Mouse (Mus musculus): ENCODE results near the gene Pirt.

GRCm38 (mm10) chr11:66963462-66963861 lies 51.7 kb downstream of the Pirt start:
- no peak for TF ChIP-seq POLR2A (IDR thresholded peaks at IDR 0.05; ENCODE audit: insufficient read depth, low read depth, low read length)
- TF ChIP-seq CTCF (IDR thresholded peaks at IDR 0.05; ENCODE audit: insufficient read depth, low read depth, low read length) = no peak
